Mouse (Mus musculus) lung, postnatal 0 days (tissue): Measurements from ENCODE around the gene Tpd52l2.

Source experiments
- CTCF ChIP-seq: IDR thresholded peaks from 2 replicates; pipeline ENCODE4 v1.5.1; 2016; ENCODE audit warnings: antibody characterized with exemption, mild to moderate bottlenecking
- EP300 ChIP-seq: IDR thresholded peaks from 2 replicates; pipeline ENCODE4 v1.6.1; 2016; ENCODE audit warnings: antibody characterized with exemption, mild to moderate bottlenecking, control low read depth

DNA sequence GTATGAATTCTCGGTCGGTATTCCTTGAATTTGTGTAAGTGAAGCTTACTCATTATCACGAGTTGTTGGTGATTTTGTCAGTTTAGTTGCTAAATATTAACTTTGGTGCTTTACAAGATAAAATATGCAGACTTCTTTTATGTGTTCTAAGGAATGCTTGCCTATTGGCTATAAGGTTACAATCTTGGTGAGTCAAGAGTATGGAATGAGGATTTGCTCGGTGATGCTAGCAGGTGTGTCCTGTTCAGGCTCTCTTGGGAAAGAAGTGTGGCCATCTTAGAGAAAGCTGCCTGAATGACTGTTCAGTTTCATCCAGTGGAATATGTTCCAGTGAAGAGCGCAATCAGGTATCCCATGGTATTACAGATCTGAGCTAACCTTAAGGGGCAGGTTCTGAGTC lies 28.6 kb downstream of the Tpd52l2 start:
- no peak for TF ChIP-seq EP300
- no peak for TF ChIP-seq CTCF
